Mouse (Mus musculus): ENCODE measurements around the gene Zrsr1. TPM values are rescaled to one million over a fixed set of nuclear protein-coding genes. Genes with fewer than 3 reads are reported as not detected.

The Zrsr1 gene
- polyA plus RNA-seq, 1 experiment from 2014 or later: 4.8 TPM

DNA sequence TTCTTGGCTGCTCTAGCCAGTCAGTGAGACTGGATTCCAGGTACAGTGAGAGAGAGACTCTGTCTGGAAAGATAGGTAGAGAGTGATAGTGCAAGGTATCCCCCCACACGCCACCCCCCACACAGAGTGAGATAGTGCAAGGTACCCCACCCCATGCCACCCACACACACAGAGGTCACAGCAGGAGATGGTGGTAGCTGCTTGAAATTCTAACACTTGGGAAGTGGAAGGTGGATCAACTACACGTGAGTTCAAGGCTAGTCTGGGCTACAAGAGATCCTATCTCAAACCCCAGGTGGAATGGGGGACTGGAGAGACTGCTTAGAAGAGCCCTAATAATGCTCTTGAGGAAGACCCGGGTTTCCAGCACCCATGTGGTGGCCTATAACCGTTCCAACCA, 9.2 kb downstream of the Zrsr1 start:
- Histone ChIP-seq H3K4me2 (ENCODE audit: low read depth) (peak overlapping the region; percentile 88), H3K27me3 (ENCODE audit: control insufficient read depth, insufficient read depth, low read length) (no peaks in the 10 kb centered on the region), H3K4me1 (ENCODE audit: control insufficient read depth, insufficient read depth, low read length) (peaks cover 6% of the 10 kb centered on the region), H3K9me3 (ENCODE audit: control insufficient read depth, low read length) (no peaks in the 10 kb centered on the region), H3K36me3 (ENCODE audit: control insufficient read depth, insufficient read depth, low read length) (no peaks in the 10 kb centered on the region), H3K9ac (ENCODE audit: low read length) (no peak overlapping the region; the same call in 1 of the 2 replicates), H3K27ac (ENCODE audit: low read depth, low read length) (no peak overlapping the region), H3K4me3 (ENCODE audit: low read depth, low read length) (peak overlapping the region; percentile 67)
- DNase-seq (ENCODE audit: low spot score) (no peak), ATAC-seq (ENCODE audit: insufficient read depth, low FRiP score, low TSS enrichment) (no peak)
- WGBS: 44% methylated on average over 4 of the region's 4 CpGs

DNA sequence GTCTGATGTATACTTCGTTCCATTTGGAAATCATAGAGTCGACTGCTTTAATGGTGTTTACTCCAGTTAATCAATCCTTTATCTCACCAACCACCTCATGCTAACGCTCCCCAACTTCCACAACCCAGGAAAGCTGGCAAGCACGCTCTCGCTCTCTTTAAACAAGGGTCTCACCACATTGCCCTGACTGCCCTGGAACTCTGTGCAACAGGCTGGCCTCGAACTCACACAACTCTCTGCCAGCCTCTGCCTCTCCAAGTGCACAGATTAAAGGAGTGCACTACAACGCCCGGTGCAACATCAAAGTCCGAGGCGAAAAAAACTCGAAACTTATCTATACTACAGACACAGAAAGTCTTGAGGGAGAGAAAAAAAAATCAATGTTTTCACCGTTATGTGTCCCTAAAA, 9.7 kb downstream of the Zrsr1 start:
- ATAC-seq (ENCODE audit: insufficient read depth, low FRiP score, low TSS enrichment): peak; percentile 50
- Histone ChIP-seq H3K27ac (ENCODE audit: low read depth, low read length) (peak overlapping the region; percentile 84), H3K27me3 (ENCODE audit: control insufficient read depth, insufficient read depth, low read length) (no peaks in the 10 kb centered on the region), H3K4me1 (ENCODE audit: control insufficient read depth, insufficient read depth, low read length) (peaks cover 6% of the 10 kb centered on the region), H3K9me3 (ENCODE audit: control insufficient read depth, low read length) (no peaks in the 10 kb centered on the region), H3K4me3 (ENCODE audit: low read depth, low read length) (peak overlapping the region; percentile 67), H3K9ac (ENCODE audit: low read length) (peak overlapping the region; percentile 80), H3K4me2 (ENCODE audit: low read depth) (peak overlapping the region; percentile 88), H3K36me3 (ENCODE audit: control insufficient read depth, insufficient read depth, low read length) (no peaks in the 10 kb centered on the region)
- 3% methylated on average over 12 of the region's 12 CpGs for WGBS
- no peak for DNase-seq (ENCODE audit: low spot score)

DNA sequence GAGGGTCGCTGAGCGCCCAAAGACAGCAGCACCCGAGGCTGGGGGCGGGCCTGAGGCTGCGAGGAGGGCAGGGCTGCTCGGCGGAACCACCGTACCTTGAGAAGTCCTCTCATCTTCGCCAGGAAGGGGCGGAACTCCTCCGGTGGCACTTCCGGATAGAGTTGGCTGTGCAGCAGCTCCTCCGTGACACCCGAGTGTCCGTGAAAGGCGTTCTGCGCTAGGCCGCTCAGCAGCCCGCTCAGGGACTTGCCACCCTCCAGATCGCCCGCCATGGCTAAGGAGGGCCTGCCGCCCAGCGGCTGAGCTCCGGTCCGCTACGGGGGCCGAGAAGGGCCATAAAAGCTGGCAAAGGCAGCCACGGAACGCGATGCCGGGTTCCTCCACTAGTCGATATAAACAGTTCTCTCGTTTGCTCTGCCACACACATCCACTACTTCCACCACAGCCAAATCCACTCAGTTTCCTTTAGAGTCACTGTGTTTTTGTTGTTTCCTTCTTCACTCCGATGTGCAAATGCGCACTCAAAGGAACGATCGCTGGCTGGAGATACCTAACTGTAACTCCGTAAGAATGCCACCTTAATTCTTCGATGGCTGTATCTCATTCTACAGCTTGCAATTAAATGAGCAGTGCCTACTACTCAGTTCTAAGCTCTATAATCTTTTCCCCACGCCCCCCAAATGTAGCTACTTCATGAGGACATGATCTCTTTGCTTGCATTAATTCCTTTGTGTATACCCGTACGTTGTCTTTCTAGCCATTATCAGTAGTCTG, 10.4 kb downstream of the Zrsr1 start, which contains the start of the genes Gm28048 and Commd1:
Gm28048 (minus strand) TSS at position 107 of the 774 bp plus-strand sequence.
Commd1 (minus strand) TSS at position 399 of the 774 bp plus-strand sequence.
- peak within 1 kb of the TSS; percentile 88 for H3K4me2 ChIP-seq (ENCODE audit: low read depth)
- H3K4me1 ChIP-seq (ENCODE audit: control insufficient read depth, insufficient read depth, low read length): peaks cover 6% of the 10 kb centered on the region
- peak within 1 kb of the TSS; percentile 67 for H3K4me3 ChIP-seq (ENCODE audit: low read depth, low read length)
- H3K36me3 ChIP-seq (ENCODE audit: control insufficient read depth, insufficient read depth, low read length): no peaks in the 10 kb centered on the region
- no peaks in the 10 kb centered on the region for H3K27me3 ChIP-seq (ENCODE audit: control insufficient read depth, insufficient read depth, low read length)
- DNase-seq (ENCODE audit: low spot score) (peak; percentile 95), ATAC-seq (ENCODE audit: insufficient read depth, low FRiP score, low TSS enrichment) (peak; percentile 91)
- no peaks in the 10 kb centered on the region for H3K9me3 ChIP-seq (ENCODE audit: control insufficient read depth, low read length)
- H3K9ac ChIP-seq (ENCODE audit: low read length): peak within 1 kb of the TSS; percentile 80
- WGBS: 4% methylated on average over 42 of the region's 42 CpGs
- peak within 1 kb of the TSS; percentile 84 for H3K27ac ChIP-seq (ENCODE audit: low read depth, low read length)

GRCm38 (mm10) chr11:22982846-22983245, 11.0 kb downstream of the Zrsr1 start:
- DNase-seq (ENCODE audit: low spot score) (no peak), ATAC-seq (ENCODE audit: insufficient read depth, low FRiP score, low TSS enrichment) (no peak)
- H3K9ac ChIP-seq (ENCODE audit: low read length): no peak overlapping the region
- H3K4me2 ChIP-seq (ENCODE audit: low read depth): no peak overlapping the region; the same call in 1 of the 2 replicates
- H3K27ac ChIP-seq (ENCODE audit: low read depth, low read length): no peak overlapping the region
- no peaks in the 10 kb centered on the region for H3K27me3 ChIP-seq (ENCODE audit: control insufficient read depth, insufficient read depth, low read length)
- 77% methylated on average over 6 of the region's 6 CpGs for WGBS
- H3K4me1 ChIP-seq (ENCODE audit: control insufficient read depth, insufficient read depth, low read length): peaks cover 6% of the 10 kb centered on the region
- H3K9me3 ChIP-seq (ENCODE audit: control insufficient read depth, low read length): no peaks in the 10 kb centered on the region
- no peaks in the 10 kb centered on the region for H3K36me3 ChIP-seq (ENCODE audit: control insufficient read depth, insufficient read depth, low read length)
- H3K4me3 ChIP-seq (ENCODE audit: low read depth, low read length): no peak overlapping the region

- ATAC-seq (ENCODE audit: insufficient read depth, low FRiP score, low TSS enrichment) (no peak), DNase-seq (ENCODE audit: low spot score) (no peak)
- Histone ChIP-seq H3K4me1 (ENCODE audit: control insufficient read depth, insufficient read depth, low read length) (peaks cover 6% of the 10 kb centered on the region), H3K27me3 (ENCODE audit: control insufficient read depth, insufficient read depth, low read length) (no peaks in the 10 kb centered on the region), H3K4me3 (ENCODE audit: low read depth, low read length) (no peak overlapping the region), H3K36me3 (ENCODE audit: control insufficient read depth, insufficient read depth, low read length) (no peaks in the 10 kb centered on the region), H3K4me2 (ENCODE audit: low read depth) (no peak overlapping the region), H3K27ac (ENCODE audit: low read depth, low read length) (no peak overlapping the region), H3K9me3 (ENCODE audit: control insufficient read depth, low read length) (no peaks in the 10 kb centered on the region), H3K9ac (ENCODE audit: low read length) (no peak overlapping the region)
- WGBS: 86% methylated on average over 3 of the region's 3 CpGs
Measured at GRCm38 (mm10) chr11:22985510-22985909, 13.7 kb downstream of the Zrsr1 start.

DNA sequence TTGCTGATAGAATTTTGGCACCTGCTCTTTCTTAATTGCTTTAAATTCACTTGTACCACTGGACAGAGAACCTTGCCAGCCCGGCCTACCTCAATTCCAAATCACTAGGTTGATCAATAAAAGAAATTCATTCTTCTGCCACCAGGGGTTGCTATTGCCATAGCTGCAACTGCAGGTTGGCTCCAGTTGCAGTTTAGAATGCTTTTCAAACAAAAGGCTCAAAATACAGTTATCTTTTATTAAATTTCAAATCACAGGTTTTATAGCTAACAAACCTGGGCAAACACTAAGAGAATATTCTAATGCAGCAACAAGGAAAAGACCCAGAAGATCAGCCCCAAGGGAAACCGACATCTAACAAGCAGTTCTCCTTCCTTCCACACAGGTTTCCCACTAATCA, 15.6 kb downstream of the Zrsr1 start:
- Histone ChIP-seq H3K9ac (ENCODE audit: low read length) (no peak overlapping the region), H3K4me2 (ENCODE audit: low read depth) (no peak overlapping the region), H3K4me1 (ENCODE audit: control insufficient read depth, insufficient read depth, low read length) (peaks cover 10% of the 10 kb centered on the region), H3K27ac (ENCODE audit: low read depth, low read length) (no peak overlapping the region), H3K36me3 (ENCODE audit: control insufficient read depth, insufficient read depth, low read length) (no peaks in the 10 kb centered on the region), H3K4me3 (ENCODE audit: low read depth, low read length) (no peak overlapping the region), H3K9me3 (ENCODE audit: control insufficient read depth, low read length) (no peaks in the 10 kb centered on the region), H3K27me3 (ENCODE audit: control insufficient read depth, insufficient read depth, low read length) (no peaks in the 10 kb centered on the region)
- ATAC-seq (ENCODE audit: insufficient read depth, low FRiP score, low TSS enrichment) (no peak), DNase-seq (ENCODE audit: low spot score) (peak; percentile 40)
- 55% methylated on average over 2 of the region's 2 CpGs for WGBS

DNA sequence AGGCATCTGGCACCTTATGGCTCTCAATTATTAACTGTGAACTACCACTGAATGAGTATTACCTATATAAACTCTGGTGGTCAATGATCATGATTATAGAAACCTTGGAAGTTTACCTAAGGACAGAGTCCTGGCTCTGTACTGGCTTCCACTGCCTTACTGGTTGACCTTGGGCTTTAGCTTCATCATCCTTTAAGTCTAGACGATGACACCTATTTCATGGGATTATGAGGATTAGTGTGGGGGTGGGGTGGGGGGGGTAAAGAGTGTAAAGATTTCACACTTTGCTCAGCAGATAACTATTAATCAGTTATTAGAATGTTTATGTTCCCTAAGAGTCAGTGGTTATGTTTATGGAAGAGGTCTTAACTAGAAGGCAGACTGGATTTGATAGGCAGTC, 18.0 kb downstream of the Zrsr1 start:
- Histone ChIP-seq H3K4me2 (ENCODE audit: low read depth) (peak overlapping the region; percentile 93), H3K36me3 (ENCODE audit: control insufficient read depth, insufficient read depth, low read length) (peaks cover 3% of the 10 kb centered on the region; the same call in 1 of the 2 replicates), H3K4me1 (ENCODE audit: control insufficient read depth, insufficient read depth, low read length) (peaks cover 10% of the 10 kb centered on the region), H3K9me3 (ENCODE audit: control insufficient read depth, low read length) (no peaks in the 10 kb centered on the region), H3K9ac (ENCODE audit: low read length) (peak overlapping the region; percentile 94), H3K4me3 (ENCODE audit: low read depth, low read length) (peak overlapping the region; percentile 93), H3K27ac (ENCODE audit: low read depth, low read length) (peak overlapping the region; percentile 90), H3K27me3 (ENCODE audit: control insufficient read depth, insufficient read depth, low read length) (no peaks in the 10 kb centered on the region)
- WGBS: 58% methylated on average over 1 of the region's 1 CpGs
- ATAC-seq (ENCODE audit: insufficient read depth, low FRiP score, low TSS enrichment): peak; percentile 10; the same call in 1 of the 2 replicates
- no peak for DNase-seq (ENCODE audit: low spot score)

DNA sequence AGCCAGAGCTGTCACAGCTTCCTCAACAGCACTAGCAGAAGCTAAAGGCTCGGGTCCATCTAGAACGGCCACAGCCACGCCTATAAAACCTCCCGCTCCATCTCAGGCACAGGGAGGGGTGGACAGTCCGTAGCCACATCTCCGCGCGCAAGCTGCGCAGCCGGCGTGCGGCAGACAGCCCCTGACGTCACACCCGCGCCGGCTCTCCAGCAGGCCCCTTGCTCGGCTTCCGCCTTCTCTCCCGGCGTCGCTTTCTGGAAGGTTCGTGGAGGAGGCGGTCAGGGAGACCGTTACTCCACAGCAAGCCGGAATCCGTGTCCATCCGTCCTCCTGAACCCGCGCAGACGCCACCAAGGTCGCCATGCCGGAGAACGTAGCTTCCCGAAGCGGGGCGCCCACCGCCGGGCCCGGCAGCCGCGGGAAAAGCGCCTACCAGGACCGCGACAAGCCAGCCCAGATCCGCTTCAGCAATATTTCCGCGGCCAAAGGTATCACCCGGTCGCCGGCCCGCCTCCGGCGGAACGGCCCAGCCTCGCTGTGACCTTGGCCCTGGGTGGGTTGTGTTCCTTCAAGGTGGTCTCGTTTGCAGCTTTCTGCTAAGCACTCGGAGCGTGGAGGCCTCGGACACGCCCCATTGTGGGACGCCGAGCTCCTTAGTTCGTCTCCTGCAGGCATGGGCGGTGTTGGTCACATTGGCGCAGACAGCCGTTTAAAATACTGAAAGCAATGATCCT, 18.8 kb downstream of the Zrsr1 start, which contains the start of gene Cct4:
Cct4 (plus strand) TSS at position 127 of the 734 bp plus-strand sequence.
- ATAC-seq (ENCODE audit: insufficient read depth, low FRiP score, low TSS enrichment) (peak; percentile 98), DNase-seq (ENCODE audit: low spot score) (peak; percentile 94)
- Histone ChIP-seq H3K4me3 (ENCODE audit: low read depth, low read length) (peak within 1 kb of the TSS; percentile 93), H3K4me1 (ENCODE audit: control insufficient read depth, insufficient read depth, low read length) (peaks cover 10% of the 10 kb centered on the region), H3K27ac (ENCODE audit: low read depth, low read length) (peak within 1 kb of the TSS; percentile 90), H3K4me2 (ENCODE audit: low read depth) (peak within 1 kb of the TSS; percentile 93), H3K9ac (ENCODE audit: low read length) (peak within 1 kb of the TSS; percentile 94), H3K36me3 (ENCODE audit: control insufficient read depth, insufficient read depth, low read length) (peaks cover 7% of the 10 kb centered on the region), H3K27me3 (ENCODE audit: control insufficient read depth, insufficient read depth, low read length) (no peaks in the 10 kb centered on the region), H3K9me3 (ENCODE audit: control insufficient read depth, low read length) (no peaks in the 10 kb centered on the region)
- under 1% methylated on average over 66 of the region's 66 CpGs for WGBS
